Mouse (Mus musculus): ENCODE results near the gene Clasp1.
A peak's percentile ranks its signal among the peaks of the same experiment; 100 is the strongest.

The Clasp1 gene

DNA sequence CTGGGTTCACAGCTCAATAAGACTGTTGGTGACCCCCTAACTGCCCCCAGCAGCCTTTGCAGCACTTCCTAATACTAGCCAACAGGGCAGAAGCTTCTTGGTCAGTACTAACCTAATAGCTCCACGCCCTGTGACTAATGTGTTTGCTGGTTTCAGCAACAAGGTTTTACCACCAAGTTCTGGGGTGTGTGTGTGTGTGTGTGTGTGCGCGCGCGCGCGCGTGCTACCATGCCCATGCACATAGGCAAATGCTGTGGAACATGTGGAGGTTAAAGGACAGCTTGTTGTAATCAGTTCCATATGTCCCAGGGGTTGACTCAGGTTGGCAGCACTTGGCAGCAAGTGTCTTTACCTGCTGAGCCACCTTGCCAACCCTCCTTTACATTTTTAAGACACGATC lies 105.7 kb downstream of the Clasp1 start:
- DNase-seq (ENCODE audit: low spot score in 2 of 2) = no peak

DNA sequence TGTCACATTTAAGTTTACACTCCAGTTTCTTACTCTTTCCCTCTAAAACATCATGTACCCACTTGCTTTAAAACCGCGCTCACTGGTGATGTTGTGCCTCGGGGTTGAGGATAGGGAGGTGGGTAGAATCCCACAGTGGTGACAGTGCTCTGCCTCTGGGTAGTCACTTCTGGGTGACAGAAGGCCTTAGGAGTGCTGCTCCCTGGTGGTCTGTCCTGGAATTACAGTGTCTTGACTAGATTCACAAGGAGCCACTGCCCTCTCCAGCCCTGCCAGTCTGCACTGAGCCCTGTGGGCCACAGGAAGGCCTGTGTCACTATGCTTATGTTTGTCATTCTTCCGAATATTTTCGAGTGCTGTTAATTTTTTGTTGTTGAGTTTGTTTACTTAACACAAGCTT lies 109.5 kb downstream of the Clasp1 start:
- DNase-seq (ENCODE audit: low spot score in 2 of 2) = peak; percentile 36 to 71

DNA sequence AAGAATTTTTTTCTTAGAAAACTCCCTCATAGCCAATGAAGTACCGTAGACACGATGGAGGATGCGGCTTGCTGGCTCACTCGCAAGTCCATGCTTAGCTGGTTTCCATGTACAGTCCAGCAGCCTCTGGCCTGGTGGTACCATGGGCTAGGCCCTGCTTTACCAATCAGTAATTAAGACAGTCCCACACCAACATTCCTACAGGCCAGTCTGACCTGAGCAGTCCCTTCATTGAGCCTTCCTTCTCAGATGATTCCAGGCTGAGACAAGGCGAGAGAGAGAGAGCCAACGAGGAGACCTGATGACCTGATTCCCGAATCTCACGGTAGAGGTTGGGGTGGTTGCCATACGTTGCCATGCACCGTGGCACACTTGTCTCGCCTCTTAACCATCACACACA lies 111.7 kb downstream of the Clasp1 start:
- DNase-seq (ENCODE audit: low spot score in 2 of 2) = no peak

DNA sequence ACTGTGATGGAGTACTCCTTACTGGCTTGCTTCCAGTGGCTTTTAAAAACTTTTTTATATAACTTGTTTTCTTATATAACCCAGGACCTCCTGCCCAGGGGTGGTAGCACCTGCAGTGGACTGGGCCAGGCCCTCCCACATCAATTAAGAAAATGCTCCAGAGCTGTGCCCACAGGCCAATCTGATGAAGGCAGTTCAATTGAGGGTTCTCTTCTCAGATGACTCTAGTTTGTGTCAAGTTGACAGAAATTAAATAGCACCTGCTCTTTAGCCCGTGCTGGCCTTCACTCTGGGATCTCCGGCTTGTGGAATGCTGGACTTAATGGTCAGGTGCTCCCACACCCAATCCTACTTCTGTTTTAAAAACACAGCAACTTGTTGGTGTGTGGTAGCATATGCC lies 112.8 kb downstream of the Clasp1 start:
- DNase-seq (ENCODE audit: low spot score in 2 of 2) = no peak

DNA sequence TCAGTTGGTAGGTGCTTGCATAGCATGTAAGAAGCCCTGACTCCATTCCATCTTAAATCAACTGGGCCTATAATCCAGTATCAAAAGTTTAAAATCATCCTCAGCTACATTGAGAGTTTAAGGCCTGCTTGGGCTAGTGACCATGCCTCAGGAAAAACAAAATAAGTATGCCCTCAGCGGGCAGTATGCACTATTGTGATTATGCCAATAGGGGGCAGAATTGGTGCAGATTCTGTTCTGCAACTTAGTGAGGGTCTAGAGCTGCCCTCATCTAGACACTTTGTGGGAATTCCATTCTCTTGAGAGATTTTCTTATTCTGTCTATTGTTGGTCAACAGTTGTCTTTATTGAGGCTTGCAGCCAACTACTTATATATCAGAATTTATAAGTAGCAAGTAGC lies 116.9 kb downstream of the Clasp1 start:
- no peak for DNase-seq (ENCODE audit: low spot score in 2 of 2)

DNA sequence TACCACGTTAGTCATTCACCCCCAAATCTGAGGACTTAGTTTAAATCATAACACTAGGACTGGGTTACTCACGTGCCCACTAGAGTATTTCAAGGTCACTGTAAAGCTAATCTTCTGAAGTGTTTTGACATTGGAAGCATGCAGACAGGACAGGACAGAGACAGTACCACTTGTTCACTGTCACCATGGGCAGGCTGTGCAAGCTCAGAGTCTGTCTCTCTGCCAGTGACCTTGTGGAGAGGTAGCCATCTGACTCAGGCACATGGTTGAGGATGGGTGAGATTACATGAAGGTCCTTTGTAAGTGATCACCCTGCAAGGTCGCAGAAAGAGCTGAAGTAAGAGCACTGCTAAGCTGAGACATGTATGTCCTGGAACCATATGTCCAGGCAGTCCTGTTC lies 122.1 kb downstream of the Clasp1 start:
- no peak for DNase-seq (ENCODE audit: low spot score in 2 of 2)

DNA sequence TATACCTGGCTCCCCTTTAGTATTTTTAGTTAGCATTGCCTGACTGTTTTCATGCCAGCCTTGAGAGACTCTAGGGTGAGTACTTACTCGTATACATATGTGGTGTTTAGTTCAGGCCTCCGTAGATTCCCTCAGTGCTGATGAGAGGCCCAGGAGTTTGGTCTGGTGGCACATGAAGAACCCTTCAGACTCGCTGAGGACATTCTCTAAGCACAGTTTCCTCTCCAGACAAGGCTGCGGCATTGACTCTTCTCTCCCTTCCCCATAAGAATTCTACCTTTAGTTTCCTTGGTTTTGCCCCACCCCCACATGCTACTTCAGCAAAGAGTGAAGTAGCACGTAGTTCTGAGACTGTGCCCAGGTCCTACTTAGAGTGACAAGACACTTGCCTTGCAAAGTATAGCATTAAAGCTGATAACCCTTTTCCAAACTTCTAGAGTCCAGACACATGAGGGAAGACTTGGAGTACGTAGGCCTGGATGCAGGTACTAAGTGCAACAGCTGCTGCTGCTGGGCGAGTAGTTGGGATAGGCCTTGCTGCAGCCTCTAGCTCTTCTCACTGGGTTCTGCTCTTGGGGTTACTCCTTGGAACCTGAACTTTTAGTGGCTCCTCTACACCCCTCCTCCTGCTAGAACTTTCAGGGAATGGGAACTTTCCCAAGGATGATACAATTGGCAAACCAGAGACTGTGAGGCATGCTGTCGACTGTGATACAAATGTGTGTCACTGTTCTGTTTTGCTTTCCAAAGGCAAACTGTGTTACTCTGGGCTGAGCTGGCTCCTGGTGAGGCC lies 123.1 kb downstream of the Clasp1 start:
- DNase-seq (ENCODE audit: low spot score in 2 of 2) = no peak

DNA sequence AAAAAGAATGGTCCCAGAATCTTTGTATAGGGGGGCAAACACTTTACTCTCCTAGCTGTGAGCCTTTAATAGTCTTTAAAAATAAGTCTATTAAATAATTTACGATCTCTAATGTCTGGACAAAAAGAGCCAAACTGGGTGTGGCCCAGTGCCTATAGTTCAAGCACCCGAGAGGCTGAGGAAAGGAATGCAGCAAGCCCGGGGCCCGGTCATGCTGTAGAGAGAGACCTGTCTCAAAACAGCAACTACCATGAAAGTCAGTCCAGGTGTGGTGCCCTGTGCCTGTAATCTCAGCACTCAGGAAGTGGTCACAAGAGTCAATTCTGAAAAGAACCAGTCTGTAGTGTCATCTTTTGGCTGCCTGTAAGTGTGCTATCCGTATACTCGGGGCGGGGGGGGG lies 127.4 kb downstream of the Clasp1 start:
- no peak for DNase-seq (ENCODE audit: low spot score in 2 of 2)

DNA sequence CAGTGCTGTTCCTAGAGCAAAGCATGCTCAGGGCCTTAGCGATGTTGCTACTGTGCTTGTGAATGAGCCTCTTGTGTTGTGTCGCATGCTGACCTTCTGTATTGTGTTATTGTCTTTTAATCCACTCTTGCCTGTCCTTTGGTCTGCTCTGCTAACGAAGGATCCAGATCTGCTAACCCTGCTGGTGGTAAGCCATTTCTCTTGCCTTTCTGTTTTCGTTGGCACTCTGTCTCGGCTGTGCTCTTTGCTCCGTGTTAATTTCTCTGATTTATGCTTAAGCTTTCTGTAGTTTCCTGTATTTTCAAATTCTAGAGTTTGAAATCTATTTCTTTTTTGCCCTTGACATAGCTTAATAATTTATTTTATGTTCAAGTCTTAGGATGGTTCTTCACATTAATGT lies 134.3 kb downstream of the Clasp1 start:
- DNase-seq (ENCODE audit: low spot score in 2 of 2) = no peak

DNA sequence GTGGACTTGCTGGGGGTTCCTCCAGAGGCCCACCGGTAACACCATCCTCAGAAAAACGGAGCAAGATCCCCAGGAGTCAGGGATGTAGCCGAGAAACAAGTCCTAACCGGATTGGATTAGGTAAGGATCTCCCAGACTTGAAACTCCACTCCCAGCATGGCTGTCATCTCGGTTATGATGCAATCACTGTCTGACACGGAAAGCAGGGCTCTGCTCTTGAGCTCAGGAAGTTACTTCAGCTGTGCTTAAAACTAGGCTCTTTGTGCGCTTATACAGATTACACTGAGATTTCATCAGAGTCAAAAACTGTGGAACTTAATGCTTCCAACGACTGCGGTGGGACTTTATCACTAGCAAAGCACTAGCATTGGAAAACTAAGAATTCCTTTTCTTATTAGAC lies 136.5 kb downstream of the Clasp1 start:
- no peak for DNase-seq (ENCODE audit: low spot score in 2 of 2)

DNA sequence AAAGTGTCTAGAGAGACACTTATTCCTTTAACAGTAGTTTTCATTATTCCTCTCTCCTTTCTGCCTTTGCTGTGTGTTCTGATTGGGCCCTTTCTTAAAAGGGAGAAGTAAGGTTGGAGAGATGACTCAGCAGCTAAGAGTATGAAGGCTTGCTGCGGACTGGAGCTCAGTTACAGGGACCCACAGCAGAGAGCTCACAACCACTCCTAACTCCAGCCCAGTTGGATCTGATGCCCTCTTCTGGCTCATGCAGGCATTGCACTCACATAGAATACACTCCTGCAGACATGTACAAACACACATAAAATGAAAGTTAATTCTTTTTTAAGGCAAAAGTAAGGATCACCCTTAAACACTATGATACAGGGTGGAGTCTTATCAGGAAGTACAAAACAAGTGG lies 140.4 kb downstream of the Clasp1 start:
- no peak for DNase-seq (ENCODE audit: low spot score in 2 of 2)

DNA sequence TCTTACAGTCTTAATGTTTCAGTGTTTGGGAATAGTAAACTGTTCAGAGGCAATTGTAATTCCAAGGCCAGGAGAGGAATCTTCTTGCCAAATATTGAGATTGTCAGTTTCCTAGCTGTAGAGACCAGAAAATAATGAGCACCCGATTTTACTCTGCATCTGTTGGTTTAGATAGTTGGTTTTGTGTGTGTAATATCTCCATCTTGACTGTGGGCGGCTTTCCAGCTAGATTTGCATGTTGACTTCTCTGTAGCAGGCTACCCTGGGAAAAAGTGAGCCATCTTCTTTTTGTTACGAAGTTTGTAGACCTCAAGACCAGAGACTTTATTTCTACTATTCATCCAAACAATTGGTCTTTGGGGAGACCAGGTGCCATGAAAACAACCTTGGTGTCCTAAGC lies 142.4 kb downstream of the Clasp1 start:
- DNase-seq (ENCODE audit: low spot score in 2 of 2) = no peak

DNA sequence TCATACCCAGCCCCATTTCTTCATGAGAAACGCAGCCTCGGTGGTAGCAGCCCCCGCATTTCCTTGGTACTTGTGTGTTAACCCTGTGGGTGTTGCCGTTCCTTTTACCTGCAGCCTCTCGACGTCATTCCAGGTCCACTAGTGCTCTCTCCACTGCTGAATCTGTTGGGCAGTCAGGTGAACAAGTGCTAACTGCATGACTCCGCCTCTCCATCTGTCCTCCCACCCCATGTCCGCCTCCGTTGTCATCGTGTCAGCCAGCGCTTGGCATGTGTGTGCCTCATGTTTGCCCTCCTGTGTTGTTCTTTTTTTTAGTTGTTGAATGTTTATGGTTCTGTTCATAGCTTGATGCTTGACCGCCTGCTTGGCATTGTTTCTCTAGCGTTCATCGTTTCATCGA lies 147.2 kb downstream of the Clasp1 start:
- no peak for DNase-seq (ENCODE audit: low spot score in 2 of 2)

DNA sequence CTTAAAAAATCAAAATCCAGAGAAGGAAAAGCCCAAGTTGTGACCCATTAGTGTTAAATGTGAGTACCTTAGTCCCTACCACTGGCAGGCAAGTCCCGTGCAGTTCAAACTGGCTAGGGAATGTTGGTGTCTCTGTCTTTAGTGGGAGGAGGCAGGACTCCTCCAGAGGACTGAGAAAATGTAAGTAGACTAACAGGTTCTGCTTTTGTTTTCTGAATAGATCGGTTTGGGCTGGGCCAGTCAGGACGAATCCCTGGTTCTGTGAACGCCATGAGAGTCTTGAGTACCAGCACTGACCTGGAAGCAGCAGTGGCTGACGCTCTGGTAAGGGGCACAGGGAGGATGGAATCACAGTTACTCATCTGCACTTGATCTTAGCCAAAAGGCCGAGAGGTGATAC lies 150.2 kb downstream of the Clasp1 start:
- no peak for DNase-seq (ENCODE audit: low spot score in 2 of 2)

DNA sequence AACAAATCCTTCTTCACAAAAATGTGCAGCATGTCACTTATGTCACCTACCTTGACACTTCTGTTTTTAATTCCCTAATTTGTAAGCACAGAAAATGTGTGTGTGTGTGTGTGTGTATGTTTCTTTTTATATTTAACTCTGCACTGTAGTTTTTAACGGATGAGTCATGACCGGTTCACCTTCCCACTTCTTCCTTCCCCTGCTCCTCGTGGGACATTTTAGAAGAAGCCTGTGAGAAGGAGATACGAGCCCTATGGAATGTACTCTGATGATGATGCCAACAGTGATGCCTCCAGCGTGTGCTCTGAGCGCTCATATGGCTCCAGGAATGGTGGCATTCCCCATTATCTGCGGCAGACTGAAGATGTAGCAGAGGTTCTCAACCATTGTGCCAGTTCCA lies 154.0 kb downstream of the Clasp1 start:
- no peak for DNase-seq (ENCODE audit: low spot score in 2 of 2)

DNA sequence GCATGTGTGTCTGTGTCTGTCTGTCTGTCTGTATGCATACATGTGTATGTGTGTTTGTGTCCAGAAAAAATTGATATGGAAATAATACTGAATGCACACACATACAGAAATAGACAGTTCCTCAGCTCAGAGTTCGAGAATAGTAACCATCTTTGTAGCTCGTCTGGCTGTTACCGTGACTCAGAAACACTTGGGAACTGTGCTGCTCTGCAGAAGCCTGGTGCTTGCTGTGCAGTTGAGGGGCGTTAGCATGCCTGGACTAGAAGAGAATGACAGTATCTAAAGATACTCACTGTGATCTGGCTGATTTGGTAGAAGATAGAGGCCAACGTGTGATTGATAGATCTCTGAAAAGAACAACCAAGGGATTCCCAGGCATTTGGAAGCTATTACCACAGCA lies 159.9 kb downstream of the Clasp1 start:
- no peak for DNase-seq (ENCODE audit: low spot score in 2 of 2)

DNA sequence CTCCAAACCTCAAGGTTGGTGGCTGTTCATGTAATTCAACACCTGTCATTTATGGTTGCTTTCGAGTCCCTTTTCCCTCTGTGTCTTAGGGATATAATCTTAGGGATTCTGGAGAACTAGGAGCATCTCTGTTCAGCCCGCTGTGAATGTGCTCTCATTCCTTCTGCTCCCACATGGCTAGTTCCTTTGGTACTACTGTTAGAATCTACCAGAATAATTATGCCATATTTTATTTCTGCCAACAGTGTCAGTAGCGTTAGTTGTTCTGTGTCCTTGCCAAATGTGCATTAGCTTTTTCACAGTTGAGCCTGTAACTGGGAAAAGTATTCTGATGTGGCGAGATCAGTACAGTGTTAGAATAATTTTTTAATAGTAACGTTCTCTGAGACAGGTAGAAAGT lies 162.3 kb downstream of the Clasp1 start:
- DNase-seq (ENCODE audit: low spot score in 2 of 2) = no peak

DNA sequence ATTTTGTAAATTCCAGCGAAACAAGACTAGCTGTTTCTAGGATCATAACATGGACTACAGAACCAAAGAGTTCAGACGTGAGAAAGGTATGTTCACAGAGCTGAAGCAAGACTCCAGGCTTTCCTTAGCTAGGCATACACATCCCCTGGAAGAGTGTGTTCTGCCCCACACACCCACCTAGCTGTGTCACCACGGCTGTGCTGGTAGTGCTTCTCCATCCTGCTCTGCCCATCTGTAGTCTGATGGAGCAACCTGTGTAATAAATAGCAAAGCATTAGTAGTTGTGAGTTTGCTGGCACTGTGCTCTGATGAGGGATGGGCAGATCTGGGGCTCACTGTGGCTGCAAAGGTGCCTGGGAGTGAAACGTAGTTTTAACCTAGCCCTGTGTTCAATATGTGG lies 163.2 kb downstream of the Clasp1 start:
- no peak for DNase-seq (ENCODE audit: low spot score in 2 of 2)

DNA sequence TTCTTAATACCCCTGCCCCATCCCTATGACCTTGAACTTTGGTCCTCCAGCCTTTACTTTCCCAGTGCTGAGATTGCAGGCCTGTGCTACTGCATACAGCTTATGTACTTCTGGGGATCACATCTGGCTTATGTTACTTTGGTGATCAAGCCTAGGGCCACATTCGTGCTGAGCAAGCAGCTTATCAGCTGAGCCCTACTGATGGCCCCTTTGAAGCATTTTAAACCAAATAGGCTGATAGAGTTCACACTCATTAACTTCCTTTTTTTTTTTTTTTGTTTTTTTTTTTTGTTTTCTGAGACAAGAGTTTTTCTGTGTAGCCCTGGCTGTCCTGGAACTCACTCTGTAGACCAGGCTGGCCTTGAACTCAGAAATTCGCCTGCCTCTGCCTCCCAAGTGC lies 164.2 kb downstream of the Clasp1 start:
- no peak for DNase-seq (ENCODE audit: low spot score in 2 of 2)

DNA sequence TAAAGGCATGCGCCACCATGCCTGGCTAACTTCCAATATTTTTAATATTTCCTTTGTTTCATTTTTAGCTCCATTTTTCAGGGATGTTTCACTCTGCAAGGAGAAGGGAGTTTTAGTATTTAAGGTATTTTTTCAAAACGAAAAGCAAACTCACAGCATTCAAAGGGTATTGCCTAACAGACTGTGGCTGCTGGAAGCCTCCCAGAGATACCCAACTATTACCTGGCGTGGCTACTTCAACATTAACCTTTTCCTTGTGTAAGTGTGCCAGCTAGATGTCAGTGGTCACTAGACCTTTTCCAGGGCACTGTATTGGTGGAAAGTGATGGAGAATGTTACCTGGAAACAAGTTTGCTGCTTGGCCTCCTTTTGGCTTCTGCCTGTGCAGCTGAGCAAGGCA lies 164.6 kb downstream of the Clasp1 start:
- no peak for DNase-seq (ENCODE audit: low spot score in 2 of 2)

DNA sequence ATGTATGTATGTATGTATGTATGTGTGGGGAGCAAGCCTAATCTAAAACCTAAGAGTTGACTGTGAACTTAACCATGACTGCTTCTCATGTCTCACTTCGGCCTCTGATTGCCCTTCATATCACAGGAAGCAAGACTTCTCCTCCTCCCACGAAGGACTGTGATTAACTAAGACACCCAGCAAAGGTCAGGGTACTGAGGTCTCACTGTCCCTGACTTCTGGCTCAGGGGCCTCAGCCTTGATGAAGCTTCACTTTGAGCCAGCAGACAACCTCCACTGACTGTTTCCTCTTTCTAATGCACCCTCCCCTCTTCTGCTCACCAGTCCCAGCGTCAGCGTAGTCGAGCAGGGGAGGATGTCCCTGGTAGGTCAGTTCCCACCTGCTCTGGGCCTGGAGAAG lies 166.1 kb downstream of the Clasp1 start:
- no peak for DNase-seq (ENCODE audit: low spot score in 2 of 2)

DNA sequence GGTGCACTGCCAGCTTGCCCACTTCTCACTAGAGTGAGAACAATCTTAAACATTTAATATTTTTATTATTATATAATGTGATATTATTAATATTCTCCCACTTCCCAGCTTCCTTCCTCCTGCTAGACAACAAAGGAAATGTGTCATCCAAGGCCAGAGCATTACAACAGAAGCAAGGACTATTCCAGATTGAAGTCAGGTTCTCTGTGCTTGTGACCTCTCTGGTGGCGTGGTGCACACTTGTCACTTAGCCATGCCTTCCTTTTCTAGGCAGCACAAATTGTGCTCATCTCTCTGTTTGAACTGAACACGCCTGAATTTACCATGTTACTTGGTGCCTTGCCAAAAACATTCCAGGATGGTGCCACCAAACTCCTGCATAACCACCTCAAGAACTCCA lies 170.9 kb downstream of the Clasp1 start:
- no peak for DNase-seq (ENCODE audit: low spot score in 2 of 2)

DNA sequence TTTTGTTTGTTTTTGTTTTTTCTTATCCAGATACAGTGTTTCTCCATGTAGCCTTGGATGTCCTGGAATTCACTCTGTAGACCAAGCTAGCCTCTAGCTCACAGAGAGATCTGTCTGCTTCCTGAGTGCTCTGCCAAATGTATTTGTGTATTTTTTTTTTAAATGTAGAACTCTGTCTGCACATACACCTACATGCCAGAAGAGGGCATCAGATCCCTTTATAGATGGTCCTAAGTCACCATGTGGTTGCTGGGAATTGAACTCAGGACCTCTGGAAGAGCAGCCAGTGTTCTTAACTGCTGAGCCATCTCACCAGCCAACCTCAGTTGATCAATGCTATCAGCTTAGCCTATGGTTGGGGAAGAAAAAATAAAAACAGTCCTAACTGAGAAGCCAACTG lies 175.7 kb downstream of the Clasp1 start:
- no peak for DNase-seq (ENCODE audit: low spot score in 2 of 2)

DNA sequence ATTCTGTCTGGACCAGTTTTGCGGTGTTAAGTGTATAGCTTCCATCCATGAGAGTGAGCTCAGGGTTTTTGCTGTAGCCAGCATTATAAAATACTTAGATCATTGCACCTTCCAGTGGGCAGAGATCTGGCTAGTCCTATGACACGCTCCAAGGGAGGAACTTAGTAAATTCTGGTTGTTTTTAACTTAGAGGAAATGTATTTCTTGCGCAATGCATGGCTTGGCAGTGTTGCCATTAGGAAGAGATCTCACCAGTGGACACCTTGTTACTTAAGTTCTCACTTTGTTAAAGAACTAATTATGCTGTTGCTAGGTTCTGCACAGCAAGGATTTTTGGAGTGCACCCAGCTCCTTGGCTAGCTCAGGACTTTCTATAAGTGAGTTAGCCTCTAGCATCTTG lies 178.8 kb downstream of the Clasp1 start:
- no peak for DNase-seq (ENCODE audit: low spot score in 2 of 2)

Data from frontal cortex, postnatal 10 days (tissue).